Mouse (Mus musculus): ENCODE measurements around the gene 9130213A22Rik.

GRCm38 (mm10) chr11:69099915-69100345 is 22.5 kb downstream of the 9130213A22Rik start:
- TF ChIP-seq GATA1 (IDR thresholded peaks at IDR 0.05; ENCODE audit: low read length): no peak
- no peak for TF ChIP-seq TAL1 (IDR thresholded peaks at IDR 0.05; ENCODE audit: low read length)
